Mouse (Mus musculus) lung, embryonic 14.5 days (tissue): ENCODE data around the gene Sema5a. TPM values are rescaled to one million over a fixed set of nuclear protein-coding genes. Genes with fewer than 3 reads are reported as not detected.
A peak's percentile ranks its signal among the peaks of the same experiment; 100 is the strongest.

Experiments
- ATAC-seq: fragments of 200-750 bp; cut with Nextera tagmentation; 2 replicates; pipeline ENCODE4 v1.8.0; 2017; ENCODE audit warnings: mild to moderate bottlenecking, moderate TSS enrichment, moderate library complexity; ENCODE audit not compliant: insufficient read depth
- DNase-seq: peaks from one replicate; pipeline ENCODE4 v3.0.0-alpha.2; 2015
- H3K27ac ChIP-seq: fragments of 300-500 bp; sonication (generic); 2 replicates; pipeline ENCODE4 v1.5.1; 2014; ENCODE audit warnings: low read depth, mild to moderate bottlenecking, moderate library complexity
- H3K27me3 ChIP-seq: fragments of 300-500 bp; sonication (generic); 2 replicates; pipeline ENCODE4 v1.6.1; 2014; ENCODE audit warnings: low read length, control low read depth; ENCODE audit not compliant: insufficient read depth
- H3K36me3 ChIP-seq: fragments of 300-500 bp; sonication (generic); 2 replicates; pipeline ENCODE4 v1.6.1; 2014; ENCODE audit warnings: control low read depth; ENCODE audit not compliant: insufficient read depth
- H3K4me1 ChIP-seq: fragments of 300-500 bp; sonication (generic); 2 replicates; pipeline ENCODE4 v1.6.1; 2014; ENCODE audit warnings: antibody characterized with exemption, control low read depth; ENCODE audit not compliant: insufficient read depth
- H3K4me2 ChIP-seq: fragments of 300-500 bp; sonication (generic); 2 replicates; pipeline ENCODE4 v1.6.1; 2014; ENCODE audit warnings: mild to moderate bottlenecking
- H3K4me3 ChIP-seq: fragments of 300-500 bp; sonication (generic); 2 replicates; pipeline ENCODE4 v1.5.1; 2014; ENCODE audit warnings: low read depth, low read length
- H3K9ac ChIP-seq: fragments of 300-500 bp; sonication (generic); 2 replicates; pipeline ENCODE4 v1.6.1; 2014
- H3K9me3 ChIP-seq: fragments of 300-500 bp; sonication (generic); 2 replicates; pipeline ENCODE4 v1.6.1; 2016; ENCODE audit warnings: low read depth, low read length, control low read depth
- CTCF ChIP-seq: IDR thresholded peaks from 2 replicates; pipeline ENCODE4 v1.5.1; 2016; ENCODE audit warnings: antibody characterized with exemption, low read depth
- WGBS: fragments of 180-500 bp; shearing (Covaris S2); extraction: QIAGEN DNeasy Blood & Tissue Kit; methylation state at CpG from one replicate; pipeline ENCODE4 v1.1.7; 2014; 5-methylcytosine and 5-hydroxymethylcytosine counted together
- polyA plus RNA-seq: library from polyadenylated mRNA; unstranded; fragments of >200 nt; fragmentation: Nextera tagmentation; extraction: Ambion mirVana; gene quantifications from 2 replicates; pipeline ENCODE4 v1.2.1, GENCODE M21; 2014

Sema5a gene
- polyA plus RNA-seq, 1 experiment from 2014 or later: 17.9 TPM

GRCm38 (mm10) chr15:32538092-32538491 is 293.5 kb downstream of the Sema5a start:
- no peak overlapping the region for H3K9ac ChIP-seq
- TF ChIP-seq CTCF: no peak
- H3K27me3 ChIP-seq: no peaks in the 10 kb centered on the region
- no peaks in the 10 kb centered on the region for H3K4me1 ChIP-seq
- H3K27ac ChIP-seq: no peak overlapping the region
- no peaks in the 10 kb centered on the region for H3K36me3 ChIP-seq
- no peak overlapping the region for H3K4me3 ChIP-seq
- DNase-seq (no peak), ATAC-seq (no peak)
- no peaks in the 10 kb centered on the region for H3K9me3 ChIP-seq
- no peak overlapping the region for H3K4me2 ChIP-seq
- WGBS: 73% methylated on average over 3 of the region's 3 CpGs

- Histone ChIP-seq H3K9ac (no peak overlapping the region), H3K27me3 (no peaks in the 10 kb centered on the region), H3K4me2 (no peak overlapping the region), H3K36me3 (no peaks in the 10 kb centered on the region), H3K27ac (no peak overlapping the region), H3K4me3 (no peak overlapping the region), H3K9me3 (no peaks in the 10 kb centered on the region), H3K4me1 (no peaks in the 10 kb centered on the region)
- no peak for DNase-seq
- no peak for ATAC-seq
- no peak for TF ChIP-seq CTCF
- 58% methylated on average over 1 of the region's 1 CpGs for WGBS
These were observed 298.1 kb downstream of the Sema5a start for GRCm38 (mm10) chr15:32542746-32543145.

GRCm38 (mm10) chr15:32543181-32543580 is 298.6 kb downstream of the Sema5a start:
- Histone ChIP-seq H3K9me3 (no peaks in the 10 kb centered on the region), H3K36me3 (no peaks in the 10 kb centered on the region), H3K4me3 (no peak overlapping the region), H3K4me1 (no peaks in the 10 kb centered on the region), H3K27ac (no peak overlapping the region), H3K4me2 (no peak overlapping the region), H3K27me3 (no peaks in the 10 kb centered on the region), H3K9ac (no peak overlapping the region)
- ATAC-seq: no peak
- WGBS: 88% methylated on average over 3 of the region's 3 CpGs
- DNase-seq: no peak
- no peak for TF ChIP-seq CTCF

GRCm38 (mm10) chr15:32545455-32545854 is 300.8 kb downstream of the Sema5a start:
- WGBS: 81% methylated on average over 3 of the region's 3 CpGs
- Histone ChIP-seq H3K4me1 (no peaks in the 10 kb centered on the region), H3K36me3 (peaks cover 3% of the 10 kb centered on the region; the same call in 1 of the 2 replicates), H3K27me3 (no peaks in the 10 kb centered on the region), H3K4me3 (no peak overlapping the region), H3K27ac (no peak overlapping the region), H3K9me3 (no peaks in the 10 kb centered on the region), H3K4me2 (no peak overlapping the region), H3K9ac (no peak overlapping the region)
- DNase-seq: no peak
- ATAC-seq: no peak
- TF ChIP-seq CTCF: no peak

- Histone ChIP-seq H3K27me3 (no peaks in the 10 kb centered on the region), H3K4me3 (no peak overlapping the region), H3K9me3 (no peaks in the 10 kb centered on the region), H3K36me3 (peaks cover 3% of the 10 kb centered on the region; the same call in 1 of the 2 replicates), H3K27ac (no peak overlapping the region), H3K4me2 (no peak overlapping the region), H3K9ac (no peak overlapping the region), H3K4me1 (no peaks in the 10 kb centered on the region)
- no peak for DNase-seq
- no peak for ATAC-seq
- TF ChIP-seq CTCF: no peak
- WGBS: 80% methylated on average over 7 of the region's 7 CpGs
These were observed 302.1 kb downstream of the Sema5a start for GRCm38 (mm10) chr15:32546746-32547145.

GRCm38 (mm10) chr15:32558925-32559324 is 314.3 kb downstream of the Sema5a start:
- H3K36me3 ChIP-seq: no peaks in the 10 kb centered on the region
- no peaks in the 10 kb centered on the region for H3K27me3 ChIP-seq
- no peak for ATAC-seq
- no peak overlapping the region for H3K4me3 ChIP-seq
- no peak for DNase-seq
- WGBS: 88% methylated on average over 2 of the region's 2 CpGs
- no peaks in the 10 kb centered on the region for H3K4me1 ChIP-seq
- no peak overlapping the region for H3K4me2 ChIP-seq
- H3K27ac ChIP-seq: no peak overlapping the region
- no peaks in the 10 kb centered on the region for H3K9me3 ChIP-seq
- H3K9ac ChIP-seq: no peak overlapping the region
- no peak for TF ChIP-seq CTCF

GRCm38 (mm10) chr15:32562600-32562999 is 318.0 kb downstream of the Sema5a start:
- ATAC-seq (no peak), DNase-seq (peak; percentile 63)
- Histone ChIP-seq H3K9me3 (no peaks in the 10 kb centered on the region), H3K4me1 (no peaks in the 10 kb centered on the region), H3K36me3 (no peaks in the 10 kb centered on the region), H3K27ac (peak overlapping the region; percentile 33; the same call in 1 of the 2 replicates), H3K9ac (no peak overlapping the region), H3K4me3 (no peak overlapping the region), H3K27me3 (no peaks in the 10 kb centered on the region), H3K4me2 (no peak overlapping the region)
- no peak for TF ChIP-seq CTCF
- 53% methylated on average over 6 of the region's 6 CpGs for WGBS
